Mouse (Mus musculus) bone marrow macrophage, adult 2 months (primary cell): ENCODE data around the gene Pacsin3.

Experiments
- CTCF ChIP-seq: IDR thresholded peaks from 2 replicates; pipeline ENCODE4 v1.5.1; 2012; ENCODE audit warnings: low read depth, mild to moderate bottlenecking, low read length, moderate library complexity
- POLR2A ChIP-seq: IDR thresholded peaks from 2 replicates; pipeline ENCODE4 v1.6.1; 2012; ENCODE audit warnings: mild to moderate bottlenecking, low read depth, low read length, borderline replicate concordance

- TF ChIP-seq CTCF (no peak), POLR2A (no peak)
These were observed 35.6 kb downstream of the Pacsin3 start for GRCm38 (mm10) chr2:91291197-91292007.
